Mouse (Mus musculus) embryonic facial prominence, embryonic 13.5 days (tissue): ENCODE results near the gene Krt13. TPM values are rescaled to one million over a fixed set of nuclear protein-coding genes. Genes with fewer than 3 reads are reported as not detected.

Experiments
- ATAC-seq: fragments of 200-750 bp; cut with Nextera tagmentation; 2 replicates; pipeline ENCODE4 v1.8.0; 2017; ENCODE audit warnings: low read depth; ENCODE audit not compliant: insufficient number of reproducible peaks, insufficient read depth, low FRiP score, low TSS enrichment
- H3K27ac ChIP-seq: fragments of 300-500 bp; sonication (generic); 2 replicates; pipeline ENCODE4 v1.5.1; 2015; ENCODE audit warnings: moderate library complexity, mild to moderate bottlenecking, inconsistent platforms
- H3K27me3 ChIP-seq: fragments of 300-500 bp; sonication (generic); 2 replicates; pipeline ENCODE4 v1.6.1; 2015; ENCODE audit warnings: mild to moderate bottlenecking, inconsistent platforms
- H3K36me3 ChIP-seq: fragments of 300-500 bp; sonication (generic); 2 replicates; pipeline ENCODE4 v1.6.1; 2015; ENCODE audit warnings: mild to moderate bottlenecking, inconsistent platforms
- H3K4me1 ChIP-seq: fragments of 300-500 bp; sonication (generic); 2 replicates; pipeline ENCODE4 v1.6.1; 2015; ENCODE audit warnings: inconsistent platforms
- H3K4me2 ChIP-seq: fragments of 300-500 bp; sonication (generic); 2 replicates; pipeline ENCODE4 v1.6.1; 2015; ENCODE audit warnings: moderate library complexity, mild to moderate bottlenecking, inconsistent platforms
- H3K4me3 ChIP-seq: fragments of 300-500 bp; sonication (generic); 2 replicates; pipeline ENCODE4 v1.5.1; 2015; ENCODE audit warnings: mild to moderate bottlenecking, inconsistent platforms
- H3K9ac ChIP-seq: fragments of 300-500 bp; sonication (generic); 2 replicates; pipeline ENCODE4 v1.6.1; 2015; ENCODE audit warnings: mild to moderate bottlenecking, inconsistent platforms
- H3K9me3 ChIP-seq: fragments of 300-500 bp; sonication (generic); 2 replicates; pipeline ENCODE4 v1.6.1; 2016; ENCODE audit warnings: inconsistent platforms
- WGBS: fragments of 180-500 bp; shearing (Covaris S2); methylation state at CpG from one replicate; pipeline ENCODE4 v1.1.7; 2015; ENCODE audit warnings: mixed read lengths; 5-methylcytosine and 5-hydroxymethylcytosine counted together
- polyA plus RNA-seq: library from polyadenylated mRNA; unstranded; fragments of >200 nt; fragmentation: Nextera tagmentation; extraction: Ambion mirVana; gene quantifications from 2 replicates; pipeline ENCODE4 v1.2.1, GENCODE M21; 2015

The Krt13 gene
- polyA plus RNA-seq = 1.1 and 2.2 TPM in 2 replicates

- H3K36me3 ChIP-seq = no peaks in the 10 kb centered on the region
- WGBS = 75% methylated on average over 3 of the region's 3 CpGs
- no peak within 1 kb of the TSS for H3K9ac ChIP-seq
- H3K4me1 ChIP-seq = no peaks in the 10 kb centered on the region
- ATAC-seq = no peak
- no peak within 1 kb of the TSS for H3K4me3 ChIP-seq
- no peaks in the 10 kb centered on the region for H3K9me3 ChIP-seq
- no peaks in the 10 kb centered on the region for H3K27me3 ChIP-seq
- no peak within 1 kb of the TSS for H3K4me2 ChIP-seq
- no peak within 1 kb of the TSS for H3K27ac ChIP-seq
Observed at GRCm38 (mm10) chr11:100121466-100121865, at the start of gene Krt13. Krt13 (minus strand) TSS chr11:100121566.

DNA sequence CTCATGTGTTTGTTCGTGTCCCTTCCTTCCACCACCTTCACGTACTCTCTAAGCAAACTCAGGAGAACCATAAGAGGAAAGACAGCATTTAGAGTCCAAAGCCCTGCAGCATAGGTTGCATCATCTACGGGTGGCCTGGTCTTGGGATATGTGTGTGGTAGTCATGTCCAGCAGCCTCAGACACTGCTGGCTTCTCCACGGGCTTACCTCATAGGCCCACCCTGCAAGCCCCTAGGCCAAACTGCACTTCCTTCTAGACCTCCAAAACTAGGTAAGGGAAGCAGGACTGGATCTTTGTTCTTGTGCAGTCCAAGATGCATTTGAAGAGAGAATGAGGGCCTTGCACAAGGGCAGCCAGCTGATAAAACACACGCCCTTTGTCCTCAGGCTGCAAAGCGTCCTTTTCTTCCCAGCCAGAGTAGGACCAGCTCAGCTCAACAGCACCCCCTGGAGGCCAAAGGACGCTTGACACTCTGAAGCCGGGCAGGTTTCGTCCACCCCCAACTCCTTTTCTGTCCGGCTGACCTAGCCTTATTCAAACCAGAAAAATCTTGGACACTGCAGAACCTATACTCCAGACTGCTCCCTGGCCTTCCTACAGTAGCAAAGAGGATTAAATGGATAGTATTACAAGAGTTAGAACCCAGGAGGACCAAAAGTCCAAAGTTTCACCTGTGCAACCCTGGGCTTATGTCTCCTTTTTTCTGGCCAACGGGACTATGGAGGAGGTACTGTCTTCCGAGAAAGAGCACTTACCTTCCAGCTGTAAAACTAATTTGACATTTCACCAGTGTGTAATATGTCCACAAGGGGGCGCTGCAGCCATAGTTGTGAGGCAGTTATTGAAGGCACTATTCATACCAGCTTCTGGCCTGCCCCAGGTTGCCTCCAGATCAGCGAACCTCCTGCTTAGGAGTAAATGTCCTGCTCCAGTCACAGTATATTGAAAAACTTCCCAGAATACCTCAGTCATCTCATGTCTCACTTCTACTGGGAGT is 47.7 kb upstream of the Krt13 start:
- Histone ChIP-seq H3K4me2 (no peak overlapping the region), H3K36me3 (no peaks in the 10 kb centered on the region), H3K9ac (no peak overlapping the region), H3K27ac (no peak overlapping the region), H3K27me3 (no peaks in the 10 kb centered on the region), H3K4me3 (no peak overlapping the region), H3K4me1 (peaks cover 12% of the 10 kb centered on the region; the same call in 1 of the 2 replicates), H3K9me3 (no peaks in the 10 kb centered on the region)
- WGBS = 27% methylated on average over 14 of the region's 14 CpGs
- ATAC-seq = no peak; the same call in 1 of the 2 replicates

- no peak for ATAC-seq
- Histone ChIP-seq H3K9me3 (no peaks in the 10 kb centered on the region), H3K4me3 (no peak overlapping the region), H3K9ac (no peak overlapping the region), H3K27ac (no peak overlapping the region), H3K4me1 (peaks cover 12% of the 10 kb centered on the region; the same call in 1 of the 2 replicates), H3K4me2 (no peak overlapping the region), H3K36me3 (no peaks in the 10 kb centered on the region), H3K27me3 (no peaks in the 10 kb centered on the region)
- 74% methylated on average over 8 of the region's 8 CpGs for WGBS
Observed at GRCm38 (mm10) chr11:100168071-100168470, 46.7 kb upstream of the Krt13 start.

DNA sequence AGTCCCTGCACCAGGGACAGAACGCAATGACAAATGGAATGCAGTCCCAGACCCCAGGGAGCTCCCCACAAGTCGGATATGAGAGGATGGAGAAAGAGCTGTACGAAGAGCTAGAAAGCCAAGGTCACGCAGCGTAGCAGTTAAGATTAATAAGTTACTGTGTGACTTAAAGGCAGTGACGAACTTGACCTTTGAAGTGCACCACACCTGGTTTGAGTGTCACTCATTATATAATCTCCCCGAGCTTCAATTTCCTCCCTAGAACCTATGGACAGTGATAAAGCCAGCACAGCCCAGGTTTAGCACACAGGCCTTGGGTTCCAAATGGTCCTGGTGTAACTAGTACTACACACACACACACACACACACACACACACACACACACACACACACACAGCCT is 43.0 kb upstream of the Krt13 start:
- no peak overlapping the region for H3K27ac ChIP-seq
- no peak overlapping the region for H3K4me3 ChIP-seq
- no peak overlapping the region for H3K4me2 ChIP-seq
- H3K36me3 ChIP-seq = no peaks in the 10 kb centered on the region
- H3K9me3 ChIP-seq = no peaks in the 10 kb centered on the region
- no peak for ATAC-seq
- no peak overlapping the region for H3K9ac ChIP-seq
- 55% methylated on average over 7 of the region's 7 CpGs for WGBS
- H3K27me3 ChIP-seq = no peaks in the 10 kb centered on the region
- H3K4me1 ChIP-seq = peaks cover 12% of the 10 kb centered on the region; the same call in 1 of the 2 replicates

DNA sequence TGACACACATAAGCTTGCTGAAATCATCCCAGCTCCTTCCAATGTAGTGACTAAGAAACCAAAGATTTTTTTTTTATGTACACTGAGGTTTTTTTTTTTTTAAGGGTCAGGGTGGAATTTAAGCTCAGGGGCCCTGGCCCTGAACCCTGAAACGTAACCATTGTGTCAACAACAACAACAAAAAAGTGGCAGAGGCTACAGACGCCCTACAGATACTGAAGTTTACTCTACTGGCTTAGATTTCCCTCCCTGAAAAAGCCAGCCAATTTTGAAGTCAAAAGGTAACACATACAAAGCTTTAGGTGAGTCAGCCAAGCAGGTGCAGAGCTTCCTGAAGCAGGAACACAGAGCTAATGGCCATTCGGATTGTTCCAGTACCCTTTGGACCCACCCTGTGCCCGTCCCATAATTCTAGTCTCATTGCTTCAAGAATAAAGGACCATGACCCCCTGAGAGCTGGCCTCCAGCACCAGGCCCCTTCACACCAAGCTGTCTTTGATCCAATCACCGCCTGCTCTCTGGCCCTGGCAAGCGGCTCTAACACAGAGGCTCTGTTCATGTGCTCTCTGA is 36.6 kb upstream of the Krt13 start:
- Histone ChIP-seq H3K9me3 (no peaks in the 10 kb centered on the region), H3K4me1 (peaks cover 6% of the 10 kb centered on the region; the same call in 1 of the 2 replicates), H3K4me3 (no peak overlapping the region), H3K4me2 (no peak overlapping the region), H3K27me3 (no peaks in the 10 kb centered on the region; the same call in 1 of the 2 replicates), H3K27ac (no peak overlapping the region), H3K9ac (no peak overlapping the region), H3K36me3 (no peaks in the 10 kb centered on the region)
- 59% methylated on average over 6 of the region's 6 CpGs for WGBS
- ATAC-seq = no peak

DNA sequence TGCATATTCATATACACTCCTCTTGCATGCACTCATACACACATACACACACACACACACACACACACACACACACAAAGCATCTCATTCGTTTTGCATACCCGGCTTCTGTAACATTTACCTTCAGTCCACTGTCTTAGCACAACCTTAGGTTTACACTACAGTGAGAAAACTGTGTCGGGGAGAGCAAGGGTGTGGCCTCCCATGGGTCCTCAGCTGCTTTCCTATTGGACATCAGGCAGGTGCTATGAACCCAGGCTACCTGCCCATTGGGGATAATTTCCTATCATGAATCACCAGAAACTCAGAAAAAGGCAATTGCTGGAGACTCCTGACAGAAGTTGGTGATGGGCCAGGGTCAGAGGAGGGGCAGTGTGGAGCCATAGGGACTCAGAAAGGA is 36.0 kb upstream of the Krt13 start:
- H3K9ac ChIP-seq = no peak overlapping the region
- WGBS = 71% methylated on average over 3 of the region's 3 CpGs

GRCm38 (mm10) chr11:100155497-100156255 is 34.3 kb upstream of the Krt13 start:
- Histone ChIP-seq H3K4me3 (no peak overlapping the region), H3K9me3 (no peaks in the 10 kb centered on the region), H3K4me2 (no peak overlapping the region), H3K27me3 (no peaks in the 10 kb centered on the region; the same call in 1 of the 2 replicates), H3K36me3 (no peaks in the 10 kb centered on the region), H3K27ac (no peak overlapping the region), H3K4me1 (peaks cover 6% of the 10 kb centered on the region; the same call in 1 of the 2 replicates), H3K9ac (no peak overlapping the region)
- ATAC-seq = no peak
- 64% methylated on average over 8 of the region's 8 CpGs for WGBS

More for the DNA sequence above, 36.0 kb upstream of the Krt13 start:
- H3K36me3 ChIP-seq = no peaks in the 10 kb centered on the region
- H3K4me1 ChIP-seq = peaks cover 6% of the 10 kb centered on the region; the same call in 1 of the 2 replicates
- no peaks in the 10 kb centered on the region for H3K9me3 ChIP-seq
- no peak overlapping the region for H3K4me3 ChIP-seq
- H3K27ac ChIP-seq = no peak overlapping the region
- H3K27me3 ChIP-seq = no peaks in the 10 kb centered on the region; the same call in 1 of the 2 replicates
- ATAC-seq = no peak
- H3K4me2 ChIP-seq = no peak overlapping the region

DNA sequence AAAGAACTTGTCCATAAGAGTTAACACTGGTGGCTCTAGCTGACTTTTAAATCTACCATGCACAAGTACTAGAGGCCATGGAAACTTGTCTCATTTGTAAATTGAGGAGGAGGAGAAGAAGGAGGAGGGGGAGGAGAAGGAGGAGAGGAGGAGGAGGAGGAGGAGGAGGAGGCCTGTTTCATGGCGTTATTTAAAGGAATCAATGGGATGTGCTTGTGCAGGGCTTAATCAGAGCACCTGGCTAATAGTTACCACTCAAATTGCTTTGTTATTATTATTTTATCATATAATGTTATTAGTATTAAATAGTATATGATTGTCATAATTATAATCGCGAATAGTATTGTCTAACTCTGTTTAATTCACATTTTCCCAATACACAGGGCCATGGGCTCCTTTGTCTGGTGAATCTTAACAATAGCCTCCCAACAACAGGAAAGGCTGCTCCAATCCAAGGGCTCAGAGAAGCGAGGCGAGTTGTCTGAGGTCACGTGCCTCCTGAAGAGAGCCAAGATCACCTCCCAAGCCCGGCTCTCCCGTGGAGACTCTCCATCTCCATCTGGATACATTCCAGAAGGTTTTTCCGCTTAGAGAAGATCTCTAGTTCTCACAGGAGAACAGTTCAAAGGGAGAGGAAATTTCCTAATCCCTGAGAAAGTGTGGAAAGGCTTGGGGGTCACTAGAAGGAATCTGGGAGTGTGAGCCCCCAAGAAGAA is 27.4 kb upstream of the Krt13 start, which contains the start of gene Krt19:
Gene Krt19, minus strand, starts transcription at position 51 of the 716 bp plus-strand sequence.
- Histone ChIP-seq H3K9me3 (no peaks in the 10 kb centered on the region), H3K36me3 (no peaks in the 10 kb centered on the region), H3K27me3 (peaks cover 34% of the 10 kb centered on the region), H3K4me2 (no peak within 1 kb of the TSS), H3K4me3 (no peak within 1 kb of the TSS), H3K9ac (no peak within 1 kb of the TSS), H3K4me1 (peaks cover 8% of the 10 kb centered on the region), H3K27ac (no peak within 1 kb of the TSS)
- WGBS = 61% methylated on average over 9 of the region's 9 CpGs
- ATAC-seq = no peak

DNA sequence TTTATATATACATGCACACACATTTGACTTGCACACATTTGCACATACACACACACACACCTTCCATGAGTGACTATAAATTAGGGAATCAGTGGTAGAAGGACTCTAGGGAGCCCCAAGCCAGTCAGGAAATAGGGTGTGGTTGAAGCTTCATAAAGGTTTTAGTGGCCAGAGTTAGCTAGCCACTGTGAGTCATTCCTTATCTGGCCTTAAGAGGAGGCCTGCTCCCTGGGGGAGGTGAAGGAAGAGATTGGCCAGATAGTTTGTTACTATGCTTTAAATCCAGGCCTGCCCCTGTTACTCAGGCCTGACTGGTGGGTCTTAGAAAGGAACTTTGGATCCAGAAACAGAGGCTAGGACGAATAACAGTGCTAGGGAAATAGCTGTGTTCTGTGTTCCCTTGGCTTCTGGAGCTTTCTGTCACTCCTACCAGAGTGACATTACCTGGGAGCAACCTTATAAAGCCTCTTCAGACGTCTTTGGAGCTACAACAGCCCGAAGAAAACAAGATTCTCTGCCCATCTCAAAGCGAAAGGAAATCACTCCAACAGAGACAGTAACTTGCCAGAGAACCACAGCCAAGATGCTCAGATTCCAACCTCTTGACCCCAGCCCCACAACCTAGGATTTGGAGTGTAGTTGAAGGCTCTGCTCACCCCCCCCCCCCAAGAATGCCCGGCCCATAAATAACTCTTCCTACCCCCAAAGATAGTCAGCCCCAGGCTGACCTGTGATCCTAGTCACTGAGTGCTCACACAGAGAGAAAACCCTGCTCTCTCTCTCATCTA is 26.4 kb upstream of the Krt13 start:
- Histone ChIP-seq H3K4me2 (no peak overlapping the region), H3K9ac (no peak overlapping the region), H3K9me3 (no peaks in the 10 kb centered on the region), H3K36me3 (no peaks in the 10 kb centered on the region), H3K4me1 (peaks cover 8% of the 10 kb centered on the region), H3K27ac (no peak overlapping the region), H3K4me3 (no peak overlapping the region), H3K27me3 (peaks cover 35% of the 10 kb centered on the region)
- WGBS = 53% methylated on average over 5 of the region's 5 CpGs
- no peak for ATAC-seq

GRCm38 (mm10) chr11:100145858-100146560 is 24.6 kb upstream of the Krt13 start:
- Histone ChIP-seq H3K27me3 (peaks cover 35% of the 10 kb centered on the region), H3K4me1 (peaks cover 8% of the 10 kb centered on the region), H3K4me3 (peak overlapping the region; percentile 34), H3K9me3 (no peaks in the 10 kb centered on the region), H3K36me3 (no peaks in the 10 kb centered on the region), H3K27ac (no peak overlapping the region), H3K4me2 (peak overlapping the region; percentile 54), H3K9ac (no peak overlapping the region)
- no peak for ATAC-seq
- 5% methylated on average over 13 of the region's 13 CpGs for WGBS
